Mouse (Mus musculus) kidney, adult 18-20 months (tissue): Measurements from ENCODE around the gene Lingo1.

Experiments
- DNase-seq: peaks from one replicate; pipeline ENCODE4 v3.0.0; 2021

Gene Lingo1

DNA sequence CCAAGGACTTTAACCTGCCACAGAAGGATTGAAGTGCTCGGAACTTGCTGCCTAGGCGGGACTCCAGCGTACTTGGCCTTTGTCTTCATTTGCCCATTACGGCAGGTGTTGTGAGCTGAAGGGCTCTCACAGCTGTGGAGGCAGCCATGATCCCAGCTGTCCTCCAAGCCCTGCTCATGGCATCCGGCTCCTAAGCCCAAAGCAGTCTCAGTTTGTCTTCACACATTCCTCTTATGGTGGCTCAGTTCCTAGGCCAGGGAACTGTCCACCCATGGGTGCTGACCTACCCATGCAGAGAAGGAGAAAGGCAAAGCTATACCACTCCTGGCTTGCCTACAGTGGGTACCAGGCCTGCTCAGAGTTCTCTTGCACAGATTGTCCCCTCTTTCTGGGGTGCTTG, 132.1 kb downstream of the Lingo1 start:
- no peak for DNase-seq

DNA sequence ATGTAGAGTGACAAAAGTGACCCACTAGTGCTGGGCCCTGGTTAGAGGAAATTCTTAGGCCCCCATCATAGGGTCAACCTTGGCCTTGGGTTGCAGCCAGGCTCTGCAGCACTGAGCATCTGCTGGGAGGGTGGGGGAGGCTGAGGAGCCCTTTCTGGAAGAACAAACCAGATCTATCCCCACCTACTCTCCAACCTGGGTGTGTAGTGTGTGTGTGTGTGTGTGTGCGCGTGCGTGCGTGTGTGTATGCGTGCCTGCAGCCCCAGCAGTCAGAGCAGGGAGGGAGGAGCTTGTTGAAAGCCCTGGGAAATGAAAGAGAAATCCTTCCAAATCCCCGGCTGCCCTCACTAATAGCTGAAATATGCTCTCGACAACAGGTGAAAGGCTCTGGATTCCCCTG, 133.3 kb downstream of the Lingo1 start:
- DNase-seq: no peak

DNA sequence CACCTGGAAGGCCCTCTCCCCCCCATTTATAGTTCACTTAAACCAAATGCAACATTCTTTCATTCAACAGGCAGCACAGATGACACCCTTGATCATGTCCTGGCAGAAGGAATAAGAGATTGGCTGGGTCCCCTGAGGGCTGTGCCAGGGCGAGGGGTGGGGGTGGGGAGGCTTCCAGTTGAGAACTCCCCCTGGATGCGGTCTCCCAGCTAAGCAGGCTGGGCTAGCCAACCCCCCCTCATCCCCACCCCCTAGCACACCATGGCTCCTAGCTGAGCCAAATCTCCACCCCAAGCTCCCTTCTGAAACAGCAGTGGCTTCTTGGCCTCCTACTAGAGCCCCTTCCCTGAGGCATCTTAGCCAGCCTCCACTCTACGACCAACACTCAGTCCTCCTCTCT, 133.9 kb downstream of the Lingo1 start:
- no peak for DNase-seq

DNA sequence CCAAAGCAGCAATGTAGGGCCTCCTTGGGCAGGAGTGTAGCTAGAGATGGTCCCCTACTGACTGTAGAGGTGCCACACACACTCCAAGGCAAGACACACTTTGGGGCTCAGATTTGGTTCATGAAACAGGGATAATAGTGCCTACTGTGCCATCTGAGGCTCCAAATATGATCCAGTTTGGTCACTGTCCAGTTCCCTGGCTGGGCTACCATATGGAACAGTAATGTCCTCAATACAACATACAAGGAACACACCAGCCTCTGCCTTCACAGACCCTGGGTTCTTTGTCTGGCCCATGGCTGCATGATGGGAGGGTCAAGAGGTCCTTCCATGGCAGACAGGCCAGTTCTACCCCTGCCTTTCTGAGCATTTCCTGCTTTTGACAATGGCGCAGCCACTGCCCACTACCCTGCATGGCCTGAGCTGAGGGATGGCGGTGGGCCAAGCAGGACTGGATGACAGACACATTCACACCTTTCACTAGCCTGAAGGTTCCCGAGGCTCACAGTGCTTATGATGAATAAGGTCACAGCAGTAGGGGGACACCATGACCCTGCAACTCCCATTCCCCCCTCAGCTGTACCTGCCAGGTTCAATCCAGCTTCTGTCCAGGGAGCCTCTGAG, 134.9 kb downstream of the Lingo1 start:
- no peak for DNase-seq

DNA sequence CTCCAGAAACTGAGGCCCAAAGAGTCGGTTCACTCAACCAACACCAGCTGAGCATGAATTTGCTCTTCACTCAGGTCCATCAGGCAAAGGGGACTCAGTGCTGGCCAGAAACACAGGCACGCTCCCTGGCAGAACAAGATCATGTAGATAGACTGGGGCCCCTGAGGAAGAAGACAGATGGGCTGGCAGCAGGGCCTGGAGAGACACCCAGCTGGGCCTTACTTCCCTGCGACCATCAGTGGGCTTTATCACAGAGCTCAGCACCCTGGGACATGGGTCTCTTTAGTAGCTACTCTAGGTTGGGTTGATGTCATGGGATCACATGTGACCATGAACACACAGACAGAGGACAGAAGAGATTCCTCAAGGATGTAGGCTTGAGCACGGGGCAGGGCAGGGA, 137.7 kb downstream of the Lingo1 start:
- DNase-seq: no peak

DNA sequence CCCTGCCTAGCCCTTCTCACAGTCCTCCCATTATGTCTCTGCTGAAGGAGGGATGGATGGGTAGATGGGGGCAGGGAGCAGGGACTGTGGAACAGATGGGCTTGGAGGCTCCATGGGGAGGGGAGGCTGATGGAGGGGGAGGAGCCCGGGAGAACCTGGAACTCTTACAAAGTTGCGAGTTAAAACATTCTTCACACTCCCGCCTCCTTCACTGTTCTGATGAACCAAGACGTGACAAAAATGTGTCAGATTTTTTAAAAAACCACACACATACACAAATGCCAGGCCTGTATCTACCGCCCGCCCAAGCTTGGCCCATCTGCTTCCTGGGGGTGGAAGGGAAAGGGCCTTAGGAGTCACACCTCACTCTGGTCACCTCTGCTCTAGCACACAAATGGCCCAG, 138.3 kb downstream of the Lingo1 start:
- DNase-seq: no peak

DNA sequence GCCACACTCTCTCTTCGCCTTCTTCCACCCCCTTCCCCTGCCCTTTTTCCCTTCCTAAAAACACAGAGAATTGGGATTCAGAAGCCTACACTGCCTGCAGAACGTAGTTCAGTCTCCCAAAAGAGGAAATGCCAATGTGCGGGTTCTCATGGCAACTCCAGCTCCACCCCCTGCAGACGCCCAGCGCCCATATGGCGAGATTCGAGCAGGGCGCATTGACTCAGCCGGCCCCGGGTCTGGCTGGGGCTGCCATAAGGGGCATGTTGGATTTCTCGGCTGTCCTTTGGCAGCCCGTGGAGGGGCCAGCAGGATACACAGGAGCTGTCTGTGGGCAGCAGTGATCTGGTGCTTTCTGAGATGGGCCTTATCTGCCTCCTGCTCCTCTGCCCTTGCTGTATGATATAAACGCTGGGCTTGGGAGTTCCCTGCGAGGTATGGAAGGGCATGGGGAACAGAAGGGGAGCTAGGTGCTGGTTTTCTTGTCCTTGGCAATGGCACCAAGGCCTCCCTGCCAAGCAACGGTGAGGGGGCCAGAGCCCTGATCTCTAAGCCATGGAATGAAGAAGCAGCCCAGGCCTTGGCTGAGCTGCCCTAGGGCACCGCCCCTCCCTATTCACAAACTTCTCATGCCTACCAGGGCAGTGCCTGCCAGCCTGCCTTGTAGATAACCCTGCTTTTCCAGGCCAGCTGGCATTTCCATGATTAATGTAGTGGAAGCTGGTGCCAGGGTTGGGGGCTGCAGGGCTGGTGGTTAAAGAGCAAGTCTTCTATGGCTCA, 139.3 kb downstream of the Lingo1 start:
- no peak for DNase-seq

DNA sequence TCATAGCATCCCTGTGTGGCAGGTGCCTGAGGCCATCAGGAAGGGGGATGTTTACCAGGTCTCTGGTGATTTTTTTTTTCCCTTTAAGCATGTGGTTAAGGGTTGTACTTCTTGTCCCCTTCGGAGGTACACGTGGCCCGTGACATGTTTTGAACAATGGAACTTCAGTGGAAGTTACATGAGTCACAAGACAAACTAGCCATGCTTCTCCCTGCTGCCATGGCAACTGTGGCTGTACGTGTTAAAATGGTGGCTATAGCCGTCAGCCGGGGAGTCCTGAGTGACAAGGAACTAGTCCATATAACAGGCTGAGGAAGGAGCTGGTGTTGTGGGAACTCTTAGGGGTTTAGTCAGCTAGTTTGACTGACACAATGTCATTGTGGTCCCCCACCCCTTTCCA, 141.1 kb downstream of the Lingo1 start:
- no peak for DNase-seq

DNA sequence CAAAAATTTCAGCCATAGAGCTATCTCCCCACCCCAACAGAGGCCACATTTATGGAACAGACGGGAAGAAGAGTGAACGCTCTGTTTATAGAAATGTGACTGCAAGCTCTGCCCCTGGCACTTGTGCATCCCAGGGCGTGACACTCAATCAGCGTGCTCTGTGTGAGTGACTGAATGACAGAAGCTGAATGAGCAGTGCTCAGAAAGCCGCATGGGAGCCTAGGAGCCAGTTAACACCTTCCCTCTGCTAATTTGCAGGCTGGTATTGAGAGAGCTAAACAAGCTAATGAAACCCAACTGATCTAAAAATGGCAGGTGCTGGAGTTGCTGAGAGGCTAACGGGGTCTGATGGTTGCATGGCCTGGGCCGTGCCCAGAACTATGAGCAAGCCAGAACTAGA, 143.7 kb downstream of the Lingo1 start:
- DNase-seq: no peak

DNA sequence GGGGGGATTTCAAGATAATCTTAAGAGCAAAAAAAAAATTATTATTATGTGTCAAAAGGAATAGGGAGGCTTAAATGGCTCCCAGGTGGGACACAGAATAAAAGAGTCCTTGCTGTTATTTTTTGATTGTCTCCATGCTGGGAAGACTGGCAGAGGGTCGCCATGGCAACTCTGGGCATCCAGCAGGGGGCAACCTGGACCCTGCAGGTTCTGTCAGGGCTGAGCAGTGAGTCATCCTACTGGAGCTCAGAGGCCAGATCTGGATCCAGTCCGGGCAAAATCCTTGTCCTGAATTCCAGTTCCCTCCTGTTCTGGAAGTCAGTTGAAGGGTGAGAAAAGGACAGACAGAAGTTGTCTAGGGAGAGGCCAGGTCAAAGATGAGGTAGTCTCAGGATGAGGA, 144.7 kb downstream of the Lingo1 start:
- no peak for DNase-seq

DNA sequence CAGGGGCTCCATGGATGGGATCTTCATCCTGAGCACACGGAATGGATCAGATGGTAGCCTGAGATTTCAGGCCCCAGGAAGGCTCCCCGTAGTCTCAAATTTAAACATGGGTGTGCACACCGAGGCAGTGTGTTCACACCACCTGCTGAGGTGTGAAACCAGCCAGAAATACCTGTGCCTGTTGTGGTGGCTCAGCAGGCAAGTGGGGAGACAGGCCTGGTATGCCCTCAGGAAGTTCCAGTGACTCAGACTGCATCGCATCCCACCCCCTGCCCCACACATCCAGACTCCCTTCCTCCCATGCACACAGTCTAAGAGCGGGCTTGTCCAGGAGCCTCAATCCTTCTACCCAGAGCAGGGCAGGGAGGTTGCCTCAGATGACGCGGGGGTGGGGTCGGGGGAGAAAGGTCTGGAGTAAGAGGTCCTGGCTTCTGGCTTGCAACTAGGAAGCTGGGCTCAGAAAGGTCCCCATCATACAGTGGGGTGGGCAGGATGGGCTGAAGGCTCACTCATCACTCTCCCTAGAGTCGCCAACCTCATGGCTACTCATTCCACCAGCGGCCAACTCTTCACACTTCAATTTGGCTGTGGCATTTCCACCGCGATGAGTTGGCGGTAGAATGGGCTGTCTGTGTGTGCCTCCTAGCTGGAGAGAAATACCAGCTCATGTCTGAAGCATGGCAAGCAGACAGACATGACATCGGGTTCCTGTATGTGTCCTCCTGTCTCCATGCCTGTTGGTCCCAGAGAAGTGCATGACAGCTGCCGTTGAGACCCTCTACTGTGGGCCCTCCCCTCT, 149.8 kb downstream of the Lingo1 start:
- no peak for DNase-seq

DNA sequence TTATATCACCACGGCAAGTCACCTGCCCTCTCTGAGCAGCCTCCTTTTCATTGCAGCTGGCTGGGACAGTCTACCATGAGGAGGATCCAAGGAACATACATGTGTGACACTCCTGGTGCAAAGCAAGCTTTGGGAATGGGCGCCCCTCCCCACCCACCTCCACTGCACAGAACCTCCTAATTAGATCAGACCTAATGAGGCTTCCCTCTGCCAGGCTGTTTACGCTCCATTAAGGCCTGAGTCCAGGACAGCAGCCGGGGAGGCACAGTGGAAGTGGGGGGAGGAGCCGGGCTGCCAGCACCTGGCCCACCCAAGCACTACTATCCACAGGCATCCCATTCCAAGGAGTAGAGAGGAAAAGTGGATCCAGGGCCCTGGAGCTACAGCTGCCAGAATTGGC, 152.8 kb downstream of the Lingo1 start:
- no peak for DNase-seq

DNA sequence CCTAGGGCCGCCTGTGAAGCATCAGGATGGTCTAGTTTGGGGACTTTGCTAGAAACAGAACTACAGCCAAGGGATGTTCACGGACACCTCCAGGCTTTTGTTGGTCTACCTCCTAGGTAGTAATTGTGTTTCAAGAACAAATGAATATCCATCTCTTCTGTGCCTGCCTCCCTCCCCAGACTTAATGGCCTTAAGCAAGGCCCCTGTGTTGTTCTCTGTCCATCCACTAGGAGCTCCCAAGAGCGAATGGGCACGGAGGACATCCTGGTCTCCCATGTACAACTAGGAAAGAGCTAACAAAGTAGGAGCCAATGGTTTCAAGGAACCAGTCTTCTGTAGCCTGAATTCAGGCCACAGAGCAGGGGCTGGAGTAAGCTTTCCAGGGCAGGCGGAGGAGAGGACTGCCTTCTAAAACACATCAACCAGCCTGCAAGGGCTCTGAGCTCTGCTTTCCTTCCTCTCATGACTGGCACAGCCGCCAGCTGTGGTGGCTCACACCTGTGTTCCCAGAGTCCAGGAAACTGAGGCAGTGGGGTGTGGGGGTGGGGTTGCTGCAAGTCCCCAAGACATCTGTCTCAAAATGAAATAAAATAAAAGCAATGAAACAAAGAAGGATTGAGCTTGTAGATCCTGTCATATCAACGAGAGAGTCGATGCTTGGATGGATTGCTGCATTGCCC, 157.9 kb downstream of the Lingo1 start:
- peak; percentile 14 for DNase-seq

DNA sequence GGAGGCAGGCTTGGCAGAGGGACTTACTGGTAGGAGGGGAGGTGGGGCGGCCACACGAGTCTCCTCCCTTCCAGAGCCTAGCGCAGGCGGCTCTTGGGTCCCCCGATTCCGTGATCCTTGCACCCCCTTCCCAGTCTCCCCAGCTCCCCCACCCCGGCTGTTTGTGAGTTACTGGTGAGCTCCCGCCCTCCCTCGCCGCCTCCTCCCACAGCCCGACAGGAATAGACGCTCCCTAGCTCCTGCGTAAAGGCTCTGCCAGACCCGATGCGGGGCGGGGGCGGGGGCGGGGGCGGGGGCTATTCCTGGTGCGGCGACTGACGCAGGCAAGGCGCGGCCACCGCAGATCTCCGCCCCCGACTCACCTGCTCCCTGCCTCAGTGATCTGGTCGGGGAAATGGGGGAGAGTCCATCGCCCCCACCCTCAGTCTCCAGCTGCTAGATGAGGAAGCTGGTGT, 158.8 kb downstream of the Lingo1 start:
- DNase-seq: no peak

DNA sequence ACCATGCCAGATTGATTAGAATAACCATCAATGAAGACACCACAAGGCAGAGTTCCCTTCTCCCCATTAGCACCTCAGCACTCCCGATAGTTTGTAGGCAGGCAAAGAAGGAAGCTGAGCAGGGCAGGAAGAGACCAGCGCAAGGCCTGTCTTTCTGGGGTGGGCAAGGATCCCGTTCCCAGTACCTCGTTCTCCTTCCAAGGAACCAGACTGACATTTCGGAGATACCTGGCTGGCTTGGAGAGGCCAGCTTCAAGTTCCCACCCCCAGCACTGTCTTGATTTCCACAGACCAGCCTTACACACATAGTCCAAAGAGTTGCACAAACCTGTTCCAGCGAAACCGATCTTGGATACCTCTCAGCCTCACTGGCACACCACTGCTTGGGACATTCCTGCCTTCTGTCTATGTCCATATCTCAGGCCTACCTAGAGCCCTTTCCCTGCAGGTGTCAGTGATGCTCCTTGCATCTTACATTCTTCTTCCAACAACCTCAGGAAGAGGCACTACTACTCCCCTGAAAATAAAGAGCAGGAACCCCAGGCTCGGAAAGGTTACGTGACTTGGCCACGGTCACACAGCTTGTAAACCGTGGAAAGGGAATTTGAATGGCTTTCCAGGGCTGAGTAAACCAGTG, 159.4 kb downstream of the Lingo1 start:
- no peak for DNase-seq

DNA sequence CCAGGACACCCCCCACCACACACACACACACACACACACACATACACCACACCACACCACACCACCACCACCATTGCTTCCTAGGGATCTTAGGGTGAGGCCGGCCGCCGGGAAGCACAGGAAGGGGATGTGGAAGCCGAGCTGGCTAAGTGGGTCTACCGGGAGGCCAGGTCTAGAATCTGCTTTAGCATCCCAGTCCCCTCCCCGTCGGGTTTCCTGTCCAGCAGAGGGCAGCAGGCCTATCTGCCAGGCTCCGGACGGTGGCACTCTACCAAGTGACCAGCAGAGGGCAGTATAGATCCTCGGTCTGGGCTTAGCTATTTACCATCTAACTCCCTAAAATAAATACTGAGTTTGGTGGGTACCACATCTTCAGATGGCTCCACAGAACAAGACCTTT, 160.1 kb downstream of the Lingo1 start:
- DNase-seq: peak; percentile 85

DNA sequence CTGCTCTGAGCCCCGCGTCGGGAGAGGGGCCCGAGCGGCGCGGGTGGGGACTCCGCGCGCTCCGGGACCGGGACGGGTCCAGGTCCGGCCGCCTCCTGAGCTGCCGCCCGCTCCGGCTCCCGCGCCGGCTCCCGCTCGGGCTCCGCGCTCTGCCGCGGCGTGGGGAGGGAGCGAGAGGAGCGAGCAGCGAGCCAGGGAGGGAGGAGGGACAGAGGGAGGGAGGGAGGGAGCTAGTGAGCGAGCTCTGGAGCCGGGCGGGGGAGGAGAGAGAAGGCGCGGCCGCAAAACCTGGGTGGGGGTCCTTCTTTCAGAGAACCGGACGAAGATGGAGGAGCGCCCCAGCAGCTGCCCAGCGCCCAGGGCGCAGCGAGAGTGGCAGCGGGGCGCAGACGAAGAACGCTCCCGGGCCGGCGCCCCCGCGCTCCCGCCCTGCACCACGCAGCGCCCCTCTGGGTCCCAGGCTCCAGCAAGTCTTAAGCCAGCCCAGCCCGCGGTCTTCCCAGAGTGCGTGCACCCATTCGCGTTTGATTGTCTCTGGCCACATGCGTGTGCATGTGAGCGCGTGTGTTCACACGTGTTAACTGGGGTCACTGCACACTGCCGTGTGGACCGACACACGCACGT, 160.7 kb downstream of the Lingo1 start:
- peak; percentile 25 for DNase-seq

DNA sequence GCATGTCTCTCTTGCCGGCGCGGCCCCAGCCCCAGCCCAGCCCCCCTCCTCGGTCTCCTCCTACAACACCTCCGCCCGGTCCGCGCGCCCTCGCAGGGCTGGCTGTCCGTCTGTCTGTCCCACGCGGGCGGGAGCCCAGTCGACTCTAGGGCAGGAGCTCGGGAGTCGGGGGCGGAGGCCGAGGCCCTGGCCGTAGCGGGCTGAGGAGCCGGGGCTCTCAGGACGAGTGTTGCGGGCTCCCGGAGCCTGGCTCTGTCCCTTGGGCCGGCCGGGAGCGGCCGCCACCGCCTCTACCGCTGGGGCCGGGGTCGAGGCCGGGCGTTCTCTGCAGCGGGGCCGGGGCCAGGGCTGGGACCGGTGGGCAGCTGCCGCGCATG, 161.2 kb downstream of the Lingo1 start:
- DNase-seq: peak; percentile 22

DNA sequence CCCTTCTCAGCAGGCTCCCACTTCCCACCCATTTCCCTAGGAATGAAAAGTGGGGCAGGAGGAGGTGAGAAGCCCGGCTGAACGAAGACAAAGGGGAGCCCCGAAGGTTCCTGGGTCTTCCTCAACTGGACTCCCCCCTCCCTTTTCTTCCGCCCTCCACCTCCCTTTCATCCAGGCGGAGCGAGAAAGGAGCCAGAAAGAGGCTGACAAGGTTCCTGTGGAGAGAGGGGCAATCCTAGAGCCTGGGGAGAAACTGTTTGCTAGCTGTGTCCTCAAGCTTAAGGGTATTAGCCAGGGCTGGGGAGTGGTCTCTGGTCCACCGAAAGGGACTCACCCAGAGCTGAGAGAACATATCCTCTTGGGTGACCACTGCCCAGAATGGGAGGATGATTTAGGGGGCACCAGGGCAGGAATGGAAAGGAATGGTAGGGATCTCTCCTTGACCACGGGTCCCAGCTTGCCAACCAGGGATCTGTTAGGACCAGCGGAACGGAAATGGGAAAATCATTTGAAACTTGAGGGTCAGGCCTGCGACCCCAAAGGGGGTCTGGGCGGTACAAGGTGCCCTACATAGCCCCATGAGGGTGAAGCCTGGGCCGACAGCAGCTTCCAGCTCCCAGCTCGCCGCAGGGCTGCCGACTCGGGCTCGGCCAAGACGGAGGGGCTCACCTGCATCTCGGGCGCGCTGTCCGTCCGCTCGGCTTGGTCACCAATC, 161.7 kb downstream of the Lingo1 start:
- DNase-seq: peak; percentile 4

DNA sequence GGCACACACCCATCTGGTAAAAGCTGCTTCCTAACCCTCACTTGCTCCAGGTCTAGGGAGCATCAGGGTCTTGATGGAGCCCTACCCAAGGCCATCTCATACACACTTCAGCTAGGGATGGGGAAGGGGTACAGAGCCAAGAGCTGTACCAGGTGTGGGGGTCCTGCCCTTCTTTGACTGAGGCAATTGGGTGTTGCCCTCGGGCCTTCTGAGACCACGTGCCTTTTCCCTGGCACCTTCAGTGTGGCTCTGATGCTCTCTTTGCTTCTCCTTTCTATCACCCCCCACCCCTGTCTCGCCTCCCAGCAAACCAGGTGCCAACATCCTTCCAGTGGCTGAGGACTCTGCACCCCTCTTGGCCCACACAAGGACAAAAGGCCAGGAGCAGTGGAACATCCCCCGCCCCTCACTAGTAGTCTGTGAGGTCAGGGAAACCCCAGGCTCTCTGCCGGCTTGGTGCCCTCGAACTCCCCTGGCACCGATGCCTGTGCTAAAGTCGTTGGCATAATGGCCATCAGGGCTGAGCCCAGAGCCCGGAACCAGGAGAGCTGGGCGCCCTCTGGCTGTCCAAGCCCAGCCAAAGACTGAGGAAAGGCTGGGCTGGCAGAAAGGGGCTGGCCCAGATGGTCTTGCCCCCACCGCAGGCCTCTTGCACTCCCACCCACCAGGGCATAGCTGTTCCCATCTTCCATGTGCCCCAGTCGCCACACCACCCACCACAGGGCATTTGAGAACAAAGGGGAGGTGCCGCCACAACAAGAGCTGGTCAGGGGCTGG, 162.6 kb downstream of the Lingo1 start:
- no peak for DNase-seq

DNA sequence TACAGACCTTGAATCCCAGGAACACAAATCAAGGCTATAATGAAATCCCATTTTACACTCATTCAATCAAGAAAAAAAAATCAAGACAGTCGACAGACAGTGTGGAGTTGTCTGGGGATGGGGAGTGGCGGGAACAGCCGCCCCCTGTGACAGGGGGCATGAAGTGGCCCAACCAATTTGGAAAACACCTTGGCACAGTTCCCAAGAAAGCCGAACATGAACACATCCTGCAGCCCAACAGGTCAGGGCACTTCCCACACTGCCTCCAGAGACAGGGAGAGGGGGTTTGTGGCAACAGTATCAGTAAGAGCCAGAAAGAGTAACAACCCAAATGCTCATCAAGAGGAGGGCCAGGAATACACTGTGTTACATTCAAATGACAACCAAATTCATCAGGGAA, 165.3 kb downstream of the Lingo1 start:
- DNase-seq: no peak
